Mouse (Mus musculus) MEL (cell line): ENCODE results near the gene Gpat2. TPM values are rescaled to one million over a fixed set of nuclear protein-coding genes. Genes with fewer than 3 reads are reported as not detected.

Experiments
- DNase-seq: peaks from one replicate; pipeline ENCODE4 v3.0.0; 2011; ENCODE audit warnings: low read depth, low spot score
- H3K27ac ChIP-seq: 2 replicates; pipeline ENCODE4 v1.5.1; 2012; ENCODE audit warnings: low read depth, mild to moderate bottlenecking, control low read depth, low read length, moderate library complexity; ENCODE audit not compliant: control insufficient read depth
- H3K27me3 ChIP-seq, 2 experiments: fragments of 150-350 bp in 1 of 2; sonication (generic) in 1 of 2; 2 replicates each; pipeline ENCODE4 v1.6.1; 2012; ENCODE audit warnings: low read length in 2 of 2, mild to moderate bottlenecking in 2 of 2, improper control_type of control experiment in 1 of 2, moderate library complexity in 1 of 2; ENCODE audit not compliant: insufficient read depth in 2 of 2, control insufficient read depth in 1 of 2
- H3K36me3 ChIP-seq, 2 experiments: 2 replicates each; pipeline ENCODE4 v1.6.1; 2012 to 2014; ENCODE audit warnings: low read length in 2 of 2, improper control_type of control experiment in 1 of 2, inconsistent platforms in 1 of 2, mild to moderate bottlenecking in 1 of 2; ENCODE audit not compliant: insufficient read depth in 2 of 2, control insufficient read depth in 1 of 2
- H3K4me1 ChIP-seq, 2 experiments: fragments of 150-350 bp in 1 of 2; sonication (generic) in 1 of 2; 2 replicates each; pipeline ENCODE4 v1.6.1; 2012; ENCODE audit warnings: low read length in 2 of 2, improper control_type of control experiment in 1 of 2, mild to moderate bottlenecking in 1 of 2; ENCODE audit not compliant: insufficient read depth in 2 of 2, control insufficient read depth in 1 of 2
- H3K4me3 ChIP-seq, 2 experiments: fragments of 150-350 bp in 1 of 2; sonication (generic) in 1 of 2; 2 replicates each; pipeline ENCODE4 v1.5.1; 2012; ENCODE audit warnings: low read depth in 2 of 2, low read length in 2 of 2, mild to moderate bottlenecking in 2 of 2, moderate library complexity in 2 of 2, control low read depth in 1 of 2, improper control_type of control experiment in 1 of 2; ENCODE audit not compliant: control insufficient read depth in 1 of 2, insufficient read depth in 1 of 2
- H3K79me2 ChIP-seq: 2 replicates; pipeline ENCODE4 v1.6.1; 2012; ENCODE audit warnings: mild to moderate bottlenecking, low read length, moderate library complexity; ENCODE audit not compliant: control insufficient read depth, poor library complexity, insufficient read depth
- H3K9ac ChIP-seq: 2 replicates; pipeline ENCODE4 v1.6.1; 2012; ENCODE audit warnings: low read depth, mild to moderate bottlenecking, control low read depth, low read length, moderate library complexity; ENCODE audit not compliant: control insufficient read depth, poor library complexity, severe bottlenecking
- H3K9me3 ChIP-seq: fragments of 150-350 bp; sonication (generic); replicated peaks from 2 replicates; pipeline ENCODE4 v1.6.1; 2012; ENCODE audit warnings: mild to moderate bottlenecking, low read length, improper control_type of control experiment, moderate library complexity; ENCODE audit not compliant: insufficient read depth
- BHLHE40 ChIP-seq: IDR thresholded peaks from 2 replicates; pipeline ENCODE4 v1.6.1; 2012; ENCODE audit warnings: low read depth, mild to moderate bottlenecking, inconsistent platforms, low read length, improper control_type of control experiment, borderline replicate concordance
- CHD1 ChIP-seq: IDR thresholded peaks from 2 replicates; pipeline ENCODE4 v1.6.1; 2012; ENCODE audit warnings: low read depth, mild to moderate bottlenecking, inconsistent platforms, low read length, improper control_type of control experiment
- CHD2 ChIP-seq: IDR thresholded peaks from 2 replicates; pipeline ENCODE4 v1.6.1; 2011; ENCODE audit warnings: low read length, improper control_type of control experiment
- CTCF ChIP-seq, 3 experiments: IDR thresholded peaks in 2 of 3; conservative IDR thresholded peaks in 1 of 3; 2 replicates each; pipeline ENCODE4 v1.5.1; 2011 to 2012; ENCODE audit warnings: low read length in 3 of 3, low read depth in 2 of 3, mild to moderate bottlenecking in 2 of 3, improper control_type of control experiment in 1 of 3, inconsistent platforms in 1 of 3, mixed read lengths in 1 of 3, moderate library complexity in 1 of 3; ENCODE audit not compliant: control insufficient read depth in 1 of 3, insufficient read depth in 1 of 3, poor library complexity in 1 of 3, severe bottlenecking in 1 of 3
- ELF1 ChIP-seq: IDR thresholded peaks from 2 replicates; pipeline ENCODE4 v1.6.1; 2014; ENCODE audit warnings: low read depth, mild to moderate bottlenecking, inconsistent platforms, low read length, improper control_type of control experiment, moderate library complexity
- EP300 ChIP-seq, 2 experiments: IDR thresholded peaks; 2 replicates each; pipeline ENCODE4 v1.6.1; 2011; ENCODE audit warnings: improper control_type of control experiment in 2 of 2, low read length in 2 of 2, low read depth in 1 of 2, mild to moderate bottlenecking in 1 of 2
- GABPA ChIP-seq: IDR thresholded peaks from 2 replicates; pipeline ENCODE4 v1.6.1; 2012; ENCODE audit warnings: low read depth, mild to moderate bottlenecking, inconsistent platforms, low read length, improper control_type of control experiment, moderate library complexity
- GATA1 ChIP-seq: IDR thresholded peaks from 2 replicates; pipeline ENCODE4 v1.6.1; 2011; ENCODE audit warnings: low read depth, low read length, improper control_type of control experiment
- JUND ChIP-seq: IDR thresholded peaks from 2 replicates; pipeline ENCODE4 v1.6.1; 2011; ENCODE audit warnings: low read depth, mild to moderate bottlenecking, improper control_type of control experiment, low read length
- MAX ChIP-seq: IDR thresholded peaks from 2 replicates; pipeline ENCODE4 v1.6.1; 2011; ENCODE audit warnings: low read length, improper control_type of control experiment
- MAZ ChIP-seq: IDR thresholded peaks from 2 replicates; pipeline ENCODE4 v1.6.1; 2012; ENCODE audit warnings: low read depth, mild to moderate bottlenecking, inconsistent platforms, low read length, improper control_type of control experiment
- NELFE ChIP-seq: IDR thresholded peaks from 2 replicates; pipeline ENCODE4 v1.6.1; 2011; ENCODE audit warnings: low read depth, low read length, improper control_type of control experiment
- NRF1 ChIP-seq: IDR thresholded peaks from 2 replicates; pipeline ENCODE4 v1.6.1; 2014; ENCODE audit warnings: low read depth, mild to moderate bottlenecking, inconsistent platforms, low read length, improper control_type of control experiment, moderate library complexity; ENCODE audit not compliant: poor library complexity, insufficient read depth, severe bottlenecking
- POLR2A ChIP-seq, 2 experiments: IDR thresholded peaks; 2 replicates each; pipeline ENCODE4 v1.6.1; 2011 to 2012; ENCODE audit warnings: low read length in 2 of 2, mild to moderate bottlenecking in 2 of 2, control low read depth in 1 of 2, improper control_type of control experiment in 1 of 2, low read depth in 1 of 2, moderate library complexity in 1 of 2; ENCODE audit not compliant: control insufficient read depth in 1 of 2, insufficient read depth in 1 of 2, poor library complexity in 1 of 2
- SIN3A ChIP-seq: IDR thresholded peaks from 2 replicates; pipeline ENCODE4 v1.6.1; 2012; ENCODE audit warnings: low read length, improper control_type of control experiment, inconsistent platforms
- SMC3 ChIP-seq: IDR thresholded peaks from 2 replicates; pipeline ENCODE4 v1.6.1; 2011; ENCODE audit warnings: low read depth, low read length, improper control_type of control experiment
- TAL1 ChIP-seq: IDR thresholded peaks from 2 replicates; pipeline ENCODE4 v1.6.1; 2012; ENCODE audit warnings: mild to moderate bottlenecking, inconsistent platforms, low read length, moderate library complexity, mixed read lengths
- TBP ChIP-seq: IDR thresholded peaks from 2 replicates; pipeline ENCODE4 v1.8.0; 2011; ENCODE audit warnings: low read depth, low read length, improper control_type of control experiment
- TCF12 ChIP-seq: IDR thresholded peaks from 2 replicates; pipeline ENCODE4 v1.6.1; 2014; ENCODE audit warnings: low read depth, mild to moderate bottlenecking, inconsistent platforms, low read length, improper control_type of control experiment, moderate library complexity
- USF1 ChIP-seq: IDR thresholded peaks from 2 replicates; pipeline ENCODE4 v1.6.1; 2014; ENCODE audit warnings: low read depth, mild to moderate bottlenecking, inconsistent platforms, low read length, improper control_type of control experiment, moderate library complexity
- USF2 ChIP-seq, 2 experiments: IDR thresholded peaks; 2 replicates each; pipeline ENCODE4 v1.6.1; 2011 to 2012; ENCODE audit warnings: improper control_type of control experiment in 2 of 2, low read length in 2 of 2, borderline replicate concordance in 1 of 2, inconsistent platforms in 1 of 2, low read depth in 1 of 2, mild to moderate bottlenecking in 1 of 2; ENCODE audit not compliant: insufficient read depth in 1 of 2
- ZC3H11A ChIP-seq: IDR thresholded peaks from 2 replicates; pipeline ENCODE4 v1.6.1; 2012; ENCODE audit warnings: low read depth, mild to moderate bottlenecking, inconsistent platforms, low read length, improper control_type of control experiment
- ZMIZ1 ChIP-seq: IDR thresholded peaks from 2 replicates; pipeline ENCODE4 v1.6.1; 2012; ENCODE audit warnings: low read depth, mild to moderate bottlenecking, inconsistent platforms, low read length, improper control_type of control experiment, moderate library complexity
- ZNF384 ChIP-seq: IDR thresholded peaks from 2 replicates; pipeline ENCODE4 v1.6.1; 2012; ENCODE audit warnings: low read depth, mild to moderate bottlenecking, inconsistent platforms, low read length, improper control_type of control experiment
- polyA plus RNA-seq, 2 experiments: library from polyadenylated mRNA; stranded (reverse) in 1 of 2; unstranded in 1 of 2; fragments of >175 nt in 1 of 2; fragments of >200 nt in 1 of 2; gene quantifications; 2 replicates each; pipeline versions ENCODE4 v1.2.1 to v1.2.4; 2012; ENCODE audit warnings: low replicate concordance in 2 of 2, low read depth in 1 of 2; ENCODE audit not compliant: insufficient read length in 2 of 2, insufficient read depth in 1 of 2, missing spikeins in 1 of 2
- total RNA-seq: library from RNA; depleted of rRNA; stranded (reverse); fragments of 300-350 nt; gene quantifications from 2 replicates; pipeline ENCODE4 v1.2.3, GENCODE M21; 2012

Gene Gpat2
- total and polyA plus RNA-seq, 3 experiments: 0.07 TPM; not detected in 2

DNA sequence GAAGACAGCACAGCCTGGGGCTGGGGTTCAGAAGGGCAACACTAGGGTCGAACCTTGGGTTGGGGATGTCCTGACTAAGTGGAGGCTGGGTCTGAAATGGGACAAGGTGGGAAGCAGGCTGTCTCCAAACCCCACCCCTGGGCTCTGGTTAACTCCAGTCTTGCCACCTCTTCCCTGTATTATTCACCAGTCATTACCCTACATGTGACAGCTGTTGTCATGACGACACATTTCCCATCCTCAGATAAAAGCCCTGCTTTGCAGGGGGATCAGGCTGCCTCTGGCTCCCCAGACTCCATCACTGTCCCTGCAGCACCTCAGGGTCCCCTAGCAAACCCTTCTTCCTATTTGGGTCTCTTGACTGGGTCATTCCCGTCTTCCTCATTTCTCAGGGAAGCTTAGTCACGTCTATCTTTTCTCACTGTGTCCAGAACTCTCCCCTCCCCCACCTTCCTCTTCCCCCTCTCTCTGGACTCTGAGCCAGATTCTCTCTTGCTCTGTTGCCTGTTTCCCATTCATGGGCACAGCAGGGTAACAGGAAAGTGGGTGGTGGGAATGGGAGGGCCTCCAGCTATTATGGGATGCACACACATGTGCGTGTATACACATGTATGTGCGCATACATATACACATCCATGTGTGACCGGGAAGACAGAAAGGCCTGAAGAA, 46.9 kb upstream of the Gpat2 start:
- H3K4me3 ChIP-seq: no peak overlapping the region
- H3K9ac ChIP-seq: no peak overlapping the region
- no peak for TF ChIP-seq TAL1
- no peak for TF ChIP-seq TBP
- no peak for TF ChIP-seq NELFE
- no peak for TF ChIP-seq CTCF (IDR thresholded peaks at IDR 0.05 in 2 of 3, conservative IDR thresholded peaks at IDR 0.05 in 1 of 3; ENCODE audit: control insufficient read depth in 1 of 3, insufficient read depth in 1 of 3, low read depth in 2 of 3, low read length in 3 of 3, poor library complexity in 1 of 3, severe bottlenecking in 1 of 3)
- no peak for TF ChIP-seq EP300 (IDR thresholded peaks at IDR 0.05; ENCODE audit: low read depth in 1 of 2, low read length in 2 of 2)
- no peak for TF ChIP-seq GABPA
- no peak for TF ChIP-seq SMC3
- no peak for TF ChIP-seq JUND
- TF ChIP-seq MAX: no peak
- no peak for TF ChIP-seq SIN3A
- no peak for TF ChIP-seq USF2 (IDR thresholded peaks at IDR 0.05; ENCODE audit: borderline replicate concordance in 1 of 2, insufficient read depth in 1 of 2, low read depth in 1 of 2, low read length in 2 of 2)
- no peak for TF ChIP-seq ELF1
- no peak for TF ChIP-seq USF1
- TF ChIP-seq ZNF384: no peak
- TF ChIP-seq POLR2A (IDR thresholded peaks at IDR 0.05; ENCODE audit: control insufficient read depth in 1 of 2, insufficient read depth in 1 of 2, low read depth in 1 of 2, low read length in 2 of 2, poor library complexity in 1 of 2): no peak
- no peak for TF ChIP-seq ZC3H11A
- no peaks in the 10 kb centered on the region for H3K36me3 ChIP-seq
- H3K27me3 ChIP-seq: peaks cover 0 to 1% of the 10 kb centered on the region in 2 experiments; a peak in 1 of 4 replicates
- DNase-seq: peak; percentile 21
- H3K79me2 ChIP-seq: no peaks in the 10 kb centered on the region
- no peaks in the 10 kb centered on the region for H3K9me3 ChIP-seq
- H3K27ac ChIP-seq: no peak overlapping the region
- H3K4me1 ChIP-seq: no peaks in the 10 kb centered on the region

DNA sequence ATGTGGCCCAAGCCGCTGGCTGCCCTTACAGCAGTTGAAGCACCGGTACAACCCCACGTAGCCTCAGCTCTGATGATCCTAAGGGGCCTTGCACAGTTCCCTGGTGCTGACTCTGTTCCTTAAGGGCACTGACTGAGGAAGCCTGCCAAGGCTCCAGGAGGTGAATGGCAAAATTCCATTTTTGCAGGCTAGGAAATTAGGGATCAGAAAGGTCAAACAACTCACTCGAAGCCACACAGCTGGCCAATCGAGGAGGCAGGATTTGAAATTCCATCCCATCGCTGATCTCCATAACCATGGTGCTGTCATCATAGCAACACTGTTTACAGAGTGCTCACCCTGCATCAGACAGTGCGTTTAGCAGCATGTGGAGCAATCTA, 46.4 kb upstream of the Gpat2 start:
- Histone ChIP-seq H3K36me3 (no peaks in the 10 kb centered on the region), H3K27ac (no peak overlapping the region), H3K4me3 (no peak overlapping the region), H3K9me3 (no peaks in the 10 kb centered on the region), H3K4me1 (no peaks in the 10 kb centered on the region), H3K9ac (no peak overlapping the region), H3K27me3 (peaks cover 0 to 1% of the 10 kb centered on the region in 2 experiments; a peak in 1 of 4 replicates), H3K79me2 (no peaks in the 10 kb centered on the region)
- no peak for DNase-seq
- TF ChIP-seq NRF1 (no peak), USF2 (IDR thresholded peaks at IDR 0.05; ENCODE audit: borderline replicate concordance in 1 of 2, insufficient read depth in 1 of 2, low read depth in 1 of 2, low read length in 2 of 2) (no peak), CHD2 (no peak), NELFE (no peak), TCF12 (no peak), SMC3 (no peak), CHD1 (no peak), GATA1 (no peak), POLR2A (IDR thresholded peaks at IDR 0.05; ENCODE audit: control insufficient read depth in 1 of 2, insufficient read depth in 1 of 2, low read depth in 1 of 2, low read length in 2 of 2, poor library complexity in 1 of 2) (no peak), BHLHE40 (no peak), ZMIZ1 (no peak), JUND (no peak), MAZ (no peak)
